Mouse (Mus musculus) splenic B cell, adult 2 months (primary cell): ENCODE measurements around the gene Mcrip1.

Source experiments
- DNase-seq: peaks from one replicate; pipeline ENCODE4 v3.0.0-alpha.2; 2011; ENCODE audit warnings: low read depth, low spot score
- H3K27me3 ChIP-seq: 2 replicates; pipeline ENCODE4 v1.6.1; 2012; ENCODE audit warnings: mild to moderate bottlenecking, low read length, moderate library complexity, mixed read lengths; ENCODE audit not compliant: control insufficient read depth, poor library complexity, insufficient read depth, severe bottlenecking
- H3K36me3 ChIP-seq: 2 replicates; pipeline ENCODE4 v1.6.1; 2012; ENCODE audit warnings: mild to moderate bottlenecking, low read length, moderate library complexity, mixed read lengths; ENCODE audit not compliant: control insufficient read depth, poor library complexity, insufficient read depth, severe bottlenecking

Mcrip1 gene

GRCm38 (mm10) chr11:120539285-120540014 is 10.1 kb downstream of the Mcrip1 start:
- Histone ChIP-seq H3K27me3 (no peaks in the 10 kb centered on the region), H3K36me3 (peaks cover 2% of the 10 kb centered on the region; the same call in 1 of the 2 replicates)
- DNase-seq, result no peak

- DNase-seq, result peak; percentile 40
- Histone ChIP-seq H3K36me3 (peaks cover 2% of the 10 kb centered on the region; the same call in 1 of the 2 replicates), H3K27me3 (no peaks in the 10 kb centered on the region)
These were observed 10.6 kb downstream of the Mcrip1 start for GRCm38 (mm10) chr11:120538955-120539284.

GRCm38 (mm10) chr11:120538485-120538884 is 11.0 kb downstream of the Mcrip1 start:
- Histone ChIP-seq H3K36me3 (peaks cover 2% of the 10 kb centered on the region; the same call in 1 of the 2 replicates), H3K27me3 (no peaks in the 10 kb centered on the region)
- DNase-seq, result no peak

GRCm38 (mm10) chr11:120535804-120536203 is 13.7 kb downstream of the Mcrip1 start:
- Histone ChIP-seq H3K27me3 (no peaks in the 10 kb centered on the region), H3K36me3 (no peaks in the 10 kb centered on the region)
- no peak for DNase-seq

GRCm38 (mm10) chr11:120535145-120535544 is 14.4 kb downstream of the Mcrip1 start:
- no peak for DNase-seq
- H3K27me3 ChIP-seq, result no peaks in the 10 kb centered on the region
- H3K36me3 ChIP-seq, result no peaks in the 10 kb centered on the region

GRCm38 (mm10) chr11:120534093-120534492 is 15.4 kb downstream of the Mcrip1 start:
- no peak for DNase-seq
- no peaks in the 10 kb centered on the region for H3K36me3 ChIP-seq
- no peaks in the 10 kb centered on the region for H3K27me3 ChIP-seq

GRCm38 (mm10) chr11:120531646-120532045 is 17.9 kb downstream of the Mcrip1 start:
- no peaks in the 10 kb centered on the region for H3K36me3 ChIP-seq
- no peak for DNase-seq
- no peaks in the 10 kb centered on the region for H3K27me3 ChIP-seq

- no peaks in the 10 kb centered on the region for H3K27me3 ChIP-seq
- no peaks in the 10 kb centered on the region for H3K36me3 ChIP-seq
- no peak for DNase-seq
These were observed 19.2 kb downstream of the Mcrip1 start, which contains the start of gene Gcgr for GRCm38 (mm10) chr11:120530085-120530964. Gene Gcgr (plus strand): TSS chr11:120530699.

- DNase-seq, result no peak
- Histone ChIP-seq H3K36me3 (no peaks in the 10 kb centered on the region), H3K27me3 (no peaks in the 10 kb centered on the region)
These were observed 20.6 kb downstream of the Mcrip1 start for GRCm38 (mm10) chr11:120528903-120529302.

- H3K36me3 ChIP-seq, result no peaks in the 10 kb centered on the region
- no peak for DNase-seq
- H3K27me3 ChIP-seq, result no peaks in the 10 kb centered on the region
These were observed 21.7 kb downstream of the Mcrip1 start for GRCm38 (mm10) chr11:120527690-120528354.

- Histone ChIP-seq H3K27me3 (no peaks in the 10 kb centered on the region), H3K36me3 (no peaks in the 10 kb centered on the region)
- peak; percentile 77 for DNase-seq
These were observed 23.6 kb downstream of the Mcrip1 start for GRCm38 (mm10) chr11:120525959-120526358.

- no peak for DNase-seq
- H3K27me3 ChIP-seq, result no peaks in the 10 kb centered on the region
- H3K36me3 ChIP-seq, result no peaks in the 10 kb centered on the region
These were observed 26.9 kb downstream of the Mcrip1 start for GRCm38 (mm10) chr11:120522581-120522980.

- no peak for DNase-seq
- Histone ChIP-seq H3K36me3 (no peaks in the 10 kb centered on the region), H3K27me3 (no peaks in the 10 kb centered on the region)
These were observed 28.5 kb downstream of the Mcrip1 start for GRCm38 (mm10) chr11:120520967-120521540.

- H3K27me3 ChIP-seq, result no peaks in the 10 kb centered on the region
- H3K36me3 ChIP-seq, result no peaks in the 10 kb centered on the region
- no peak for DNase-seq
These were observed 29.0 kb downstream of the Mcrip1 start for GRCm38 (mm10) chr11:120520498-120520897.
